Mouse (Mus musculus) heart, postnatal 0 days (tissue): ENCODE measurements around the gene Gm17545. TPM values are rescaled to one million over a fixed set of nuclear protein-coding genes. Genes with fewer than 3 reads are reported as not detected.
"Not testable (repeated sequence)": the region's sequence is repeated elsewhere in the genome, so short reads cannot be mapped to it uniquely, and the experiment has no call there.

Source experiments
- ATAC-seq: fragments of 200-750 bp; cut with Nextera tagmentation; 2 replicates; pipeline ENCODE4 v1.8.0; 2017; ENCODE audit warnings: low read depth, moderate number of reproducible peaks, moderate library complexity; ENCODE audit not compliant: insufficient read depth
- DNase-seq: peaks from one replicate; pipeline ENCODE4 v3.0.0-alpha.2; 2016; ENCODE audit warnings: low spot score
- H3K27ac ChIP-seq: fragments of 300-500 bp; sonication (generic); 2 replicates; pipeline ENCODE4 v1.5.1; 2014; ENCODE audit warnings: low read depth, mild to moderate bottlenecking
- H3K27me3 ChIP-seq: fragments of 300-500 bp; sonication (generic); 2 replicates; pipeline ENCODE4 v1.6.1; 2014; ENCODE audit warnings: low read length, mixed read lengths; ENCODE audit not compliant: control insufficient read depth, insufficient read depth
- H3K36me3 ChIP-seq: fragments of 300-500 bp; sonication (generic); replicated peaks from 2 replicates; pipeline ENCODE4 v1.6.1; 2014; ENCODE audit warnings: low read length, mixed read lengths; ENCODE audit not compliant: control insufficient read depth, insufficient read depth
- H3K4me1 ChIP-seq: fragments of 300-500 bp; sonication (generic); 2 replicates; pipeline ENCODE4 v1.6.1; 2014; ENCODE audit warnings: antibody characterized with exemption; ENCODE audit not compliant: control insufficient read depth, insufficient read depth
- H3K4me2 ChIP-seq: fragments of 300-500 bp; sonication (generic); 2 replicates; pipeline ENCODE4 v1.6.1; 2014; ENCODE audit warnings: low read depth, mild to moderate bottlenecking, low read length, moderate library complexity
- H3K4me3 ChIP-seq: fragments of 300-500 bp; sonication (generic); 2 replicates; pipeline ENCODE4 v1.5.1; 2014; ENCODE audit warnings: low read depth, low read length
- H3K9ac ChIP-seq: fragments of 300-500 bp; sonication (generic); replicated peaks from 2 replicates; pipeline ENCODE4 v1.6.1; 2014; ENCODE audit warnings: low read depth, low read length, mixed read lengths
- H3K9me3 ChIP-seq: fragments of 300-500 bp; sonication (generic); replicated peaks from 2 replicates; pipeline ENCODE4 v1.6.1; 2016; ENCODE audit warnings: low read length; ENCODE audit not compliant: control insufficient read depth
- CTCF ChIP-seq: IDR thresholded peaks from 2 replicates; pipeline ENCODE4 v1.5.1; 2016; ENCODE audit warnings: antibody characterized with exemption, control low read depth, low read depth
- EP300 ChIP-seq: IDR thresholded peaks from 2 replicates; pipeline ENCODE4 v1.6.1; 2016; ENCODE audit warnings: antibody characterized with exemption, low read depth
- WGBS: fragments of 180-500 bp; shearing (Covaris S2); extraction: QIAGEN DNeasy Blood & Tissue Kit; methylation state at CpG from one replicate; pipeline ENCODE4 v1.1.7; 2014; 5-methylcytosine and 5-hydroxymethylcytosine counted together
- polyA plus RNA-seq: library from polyadenylated mRNA; unstranded; fragments of >200 nt; fragmentation: Nextera tagmentation; extraction: Ambion mirVana; gene quantifications from 2 replicates; pipeline ENCODE4 v1.2.1, GENCODE M21; 2015
- total RNA-seq: library from RNA; depleted of rRNA; stranded (reverse); fragments of >200 nt; gene quantifications from 2 replicates; pipeline ENCODE4 v1.2.3, GENCODE M21; 2014; ENCODE audit warnings: low replicate concordance; rRNA removed

Gene Gm17545
- total RNA-seq = not detected in 2 replicates
- not detected in 2 replicates for polyA plus RNA-seq

GRCm38 (mm10) chr9:22453990-22454389 lies at the start of gene Gm17545:
TSS of gene Gm17545 (plus strand) at chr9:22454290.
- H3K36me3 ChIP-seq = peaks cover 87% of the 10 kb centered on the region
- H3K9ac ChIP-seq, ATAC-seq, DNase-seq, H3K27me3 ChIP-seq, H3K4me1 ChIP-seq, H3K4me2 ChIP-seq, H3K9me3 ChIP-seq, H3K27ac ChIP-seq, H3K4me3 ChIP-seq: not testable (repeated sequence)
- WGBS = 89% methylated on average over 8 of the region's 8 CpGs

GRCm38 (mm10) chr9:22405414-22405813 lies 48.7 kb upstream of the Gm17545 start:
- H3K9ac ChIP-seq = no peak overlapping the region
- 76% methylated on average over 3 of the region's 3 CpGs for WGBS
- H3K9me3 ChIP-seq = no peaks in the 10 kb centered on the region
- H3K36me3 ChIP-seq = no peaks in the 10 kb centered on the region
- TF ChIP-seq CTCF (no peak), EP300 (no peak)
- H3K4me3 ChIP-seq = no peak overlapping the region
- no peak overlapping the region for H3K27ac ChIP-seq
- ATAC-seq = no peak
- DNase-seq = no peak
- H3K4me1 ChIP-seq = no peaks in the 10 kb centered on the region
- no peaks in the 10 kb centered on the region for H3K27me3 ChIP-seq
- H3K4me2 ChIP-seq = no peak overlapping the region

DNA sequence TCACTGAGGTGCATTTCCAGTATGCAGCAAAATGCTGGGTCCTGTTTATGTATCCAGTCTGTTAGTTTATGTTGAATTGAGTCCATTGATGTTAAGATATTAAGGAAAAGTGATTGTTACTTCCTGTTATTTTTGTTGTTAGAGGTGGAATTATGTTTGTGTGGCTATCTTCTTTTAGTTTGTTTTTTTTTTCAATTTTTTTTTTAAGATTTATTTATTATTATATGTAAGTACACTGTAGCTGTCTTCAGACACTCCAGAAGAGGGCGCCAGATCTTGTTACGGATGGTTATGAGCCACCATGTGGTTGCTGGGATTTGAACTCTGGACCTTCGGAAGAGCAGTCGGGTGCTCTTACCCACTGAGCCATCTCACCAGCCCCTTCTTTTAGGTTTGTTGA lies 46.5 kb upstream of the Gm17545 start:
- not testable (repeated sequence) for DNase-seq, ATAC-seq, H3K27ac ChIP-seq, H3K4me2 ChIP-seq, H3K4me3 ChIP-seq, H3K4me1 ChIP-seq, H3K9ac ChIP-seq, H3K36me3 ChIP-seq, H3K9me3 ChIP-seq, H3K27me3 ChIP-seq
- WGBS = 97% methylated on average over 2 of the region's 4 CpGs

DNA sequence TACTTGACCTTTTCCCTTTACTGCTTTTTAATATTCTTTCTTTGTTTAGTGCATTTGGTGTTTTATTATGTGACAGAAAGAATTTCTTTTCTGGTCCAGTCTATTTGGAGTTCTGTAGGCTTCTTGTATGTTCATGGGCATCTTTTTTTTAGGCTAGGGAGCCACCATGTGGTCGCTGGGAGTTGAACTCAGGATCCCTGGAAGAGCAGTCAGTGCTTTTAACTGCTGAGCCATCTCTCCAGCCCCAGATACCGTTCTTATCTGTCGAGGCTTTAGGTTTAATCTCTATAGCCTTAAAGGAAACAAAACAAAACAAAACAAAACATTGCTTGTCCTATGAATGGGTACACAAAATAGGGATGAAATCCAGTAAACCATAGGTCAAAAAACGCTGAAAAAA lies 45.7 kb upstream of the Gm17545 start:
- H3K4me2 ChIP-seq, DNase-seq, H3K9ac ChIP-seq, H3K27ac ChIP-seq, H3K4me1 ChIP-seq, H3K4me3 ChIP-seq, H3K36me3 ChIP-seq, ATAC-seq, H3K27me3 ChIP-seq, H3K9me3 ChIP-seq: not testable (repeated sequence)
- TF ChIP-seq CTCF = peak; percentile 31
- 11% methylated on average over 4 of the region's 4 CpGs for WGBS

DNA sequence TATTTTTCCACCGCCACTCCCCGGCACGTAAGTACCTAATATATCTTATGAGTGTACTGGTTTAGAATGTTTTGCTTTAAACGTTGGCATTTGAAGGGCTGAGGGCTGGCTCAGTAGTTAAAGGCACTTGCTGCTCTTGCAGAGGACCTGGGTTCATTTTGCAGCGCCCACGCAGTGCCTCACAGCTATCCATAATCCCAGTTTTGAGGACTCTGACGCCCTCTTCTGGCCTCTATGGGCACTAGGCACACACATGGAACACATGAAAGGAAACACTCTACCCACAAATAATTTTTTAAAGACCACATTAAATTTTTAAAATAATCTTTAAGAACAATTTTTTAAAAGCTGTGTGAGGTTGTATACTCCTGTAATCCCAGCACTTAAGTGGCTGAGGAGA lies 44.6 kb upstream of the Gm17545 start:
- Histone ChIP-seq H3K4me3 (no peak overlapping the region), H3K36me3 (no peaks in the 10 kb centered on the region), H3K27me3 (no peaks in the 10 kb centered on the region), H3K27ac (no peak overlapping the region), H3K9me3 (no peaks in the 10 kb centered on the region), H3K9ac (no peak overlapping the region), H3K4me2 (no peak overlapping the region), H3K4me1 (peaks cover 3% of the 10 kb centered on the region)
- 74% methylated on average over 7 of the region's 7 CpGs for WGBS
- no peak for ATAC-seq
- no peak for DNase-seq
- TF ChIP-seq EP300 (no peak), CTCF (no peak)

GRCm38 (mm10) chr9:22411002-22411857 lies 42.9 kb upstream of the Gm17545 start, which contains the start of gene 9530077C05Rik:
TSS of gene 9530077C05Rik (plus strand) at chr9:22411513.
- Histone ChIP-seq H3K9ac (peak within 1 kb of the TSS; percentile 48; the same call in 1 of the 2 replicates), H3K27me3 (no peaks in the 10 kb centered on the region), H3K9me3 (no peaks in the 10 kb centered on the region), H3K4me2 (peak within 1 kb of the TSS; percentile 66), H3K27ac (no peak within 1 kb of the TSS), H3K36me3 (no peaks in the 10 kb centered on the region), H3K4me1 (peaks cover 3% of the 10 kb centered on the region), H3K4me3 (peak within 1 kb of the TSS; percentile 53)
- DNase-seq = peak; percentile 95
- TF ChIP-seq EP300 = no peak
- peak; percentile 94 for TF ChIP-seq CTCF
- 1% methylated on average over 43 of the region's 43 CpGs for WGBS
- ATAC-seq = peak; percentile 99
